Mouse (Mus musculus) cerebellum, postnatal 10 days (tissue): Measurements from ENCODE around the gene Fblim1.
"Not testable (repeated sequence)": the region's sequence is repeated elsewhere in the genome, so short reads cannot be mapped to it uniquely, and the experiment has no call there.

Source experiments
- DNase-seq, 2 experiments: peaks; one replicate each; pipeline ENCODE4 v3.0.0; 2021; ENCODE audit warnings: mixed read lengths in 2 of 2

The Fblim1 gene

GRCm38 (mm10) chr4:141599251-141600141 is 6.4 kb downstream of the Fblim1 start:
- DNase-seq, result peak; percentile 63 to 68

DNA sequence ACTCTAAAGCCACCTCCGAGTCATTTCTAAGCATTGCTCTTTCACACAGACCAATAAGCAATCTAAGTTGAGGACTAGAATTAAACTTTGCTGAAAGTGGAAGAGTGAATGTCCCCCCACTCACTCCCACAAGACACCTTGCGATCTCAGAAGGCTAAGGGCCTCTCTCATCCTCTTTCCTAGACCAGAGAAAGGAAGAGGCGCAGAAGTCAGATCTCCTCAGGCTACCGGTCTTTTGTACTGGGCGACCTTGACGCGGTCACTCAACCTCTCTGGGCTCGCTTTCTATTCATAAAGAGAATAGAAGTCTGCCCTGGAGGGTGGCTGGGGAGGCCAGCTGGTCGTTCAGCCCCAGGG is 7.0 kb downstream of the Fblim1 start:
- no peak for DNase-seq

DNA sequence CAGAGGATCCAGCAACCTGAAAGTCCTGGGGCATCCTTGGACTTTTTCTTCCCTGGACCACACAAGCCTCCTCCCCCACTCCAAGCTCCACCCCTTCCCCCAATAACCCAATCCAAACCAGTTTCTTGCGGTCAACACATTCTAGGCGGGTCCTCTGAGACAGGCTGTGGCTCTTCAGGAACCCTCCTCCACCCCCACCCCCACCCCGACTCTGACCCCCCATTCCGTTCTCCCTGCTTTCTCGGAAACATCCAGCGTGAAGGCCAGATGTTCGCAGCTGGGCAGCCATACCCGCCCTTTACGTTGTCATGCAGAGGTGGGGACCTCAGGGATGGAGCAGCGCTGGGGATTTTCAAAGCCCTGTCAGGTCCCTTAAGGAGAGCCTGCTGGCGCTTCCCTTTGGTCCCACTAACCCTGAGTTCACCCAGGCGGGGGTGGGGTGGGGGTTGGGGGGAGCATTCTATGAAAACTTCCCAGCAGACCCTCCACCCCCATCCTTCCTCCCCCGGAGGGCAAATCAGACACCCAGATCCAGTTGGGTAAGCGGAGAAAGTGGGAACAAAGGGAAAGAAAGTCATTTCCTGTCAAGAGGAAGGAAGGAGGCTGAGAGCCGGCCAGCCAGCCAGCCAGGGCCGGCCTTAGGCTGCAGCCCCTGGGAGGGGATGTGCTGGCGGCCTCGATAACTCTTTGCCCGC is 7.5 kb downstream of the Fblim1 start:
- no peak for DNase-seq

GRCm38 (mm10) chr4:141596700-141597328 is 9.1 kb downstream of the Fblim1 start:
- DNase-seq, result no peak

DNA sequence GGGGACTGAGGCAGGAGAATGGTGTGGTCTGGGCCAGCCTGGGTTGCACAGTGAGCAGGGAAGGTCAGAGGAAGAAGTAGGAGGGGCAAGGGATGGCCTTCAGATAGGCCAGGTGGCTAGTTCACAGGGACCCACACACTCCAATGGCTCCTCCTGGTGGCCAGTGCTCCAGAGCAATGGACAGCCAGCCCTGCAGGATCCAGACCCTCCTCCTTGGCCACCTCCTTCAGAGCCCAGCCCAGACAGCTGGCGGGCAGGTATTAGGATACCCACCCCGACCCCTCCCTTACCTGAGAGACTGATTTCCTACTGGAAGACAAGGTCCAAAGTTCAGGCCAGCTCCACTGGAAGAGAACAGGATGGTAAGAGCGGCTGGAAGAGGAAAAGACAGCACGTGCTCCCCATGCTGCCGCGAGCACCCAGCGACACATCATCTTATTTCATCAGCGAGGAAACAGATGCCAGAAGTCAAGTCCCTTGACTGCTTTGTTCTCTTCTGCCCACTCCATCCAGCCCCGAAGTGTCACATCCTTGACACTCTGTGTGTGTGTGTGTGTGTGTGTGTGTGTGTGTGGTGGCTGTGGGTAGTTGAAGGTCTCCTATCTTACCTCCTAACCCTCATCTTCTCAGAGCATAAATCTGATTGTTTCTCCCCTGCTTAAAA is 10.2 kb downstream of the Fblim1 start:
- DNase-seq, result peak; percentile 39 to 46

DNA sequence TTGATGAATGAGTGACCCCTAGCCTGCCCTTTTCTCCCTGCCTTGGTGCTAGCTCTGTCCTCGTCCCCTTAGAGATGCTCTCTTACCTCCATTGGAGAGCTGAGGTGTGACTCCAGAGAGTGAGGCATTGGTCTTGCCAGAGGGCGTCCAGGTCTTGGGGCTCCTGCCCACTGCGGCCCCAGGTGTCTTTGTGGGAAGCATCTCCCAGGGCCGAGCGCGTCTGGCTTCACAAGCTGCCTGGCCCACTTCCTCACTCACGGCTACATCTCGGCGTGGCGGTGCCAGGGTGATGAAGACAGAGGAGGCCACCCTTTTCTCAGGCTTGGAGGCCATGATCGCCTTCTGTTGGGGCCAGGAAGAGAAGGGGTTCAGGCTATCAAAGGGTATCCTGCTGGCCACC is 10.8 kb downstream of the Fblim1 start:
- no peak for DNase-seq

- peak; percentile 44 to 66 for DNase-seq
Measured at GRCm38 (mm10) chr4:141591547-141591946, 14.3 kb downstream of the Fblim1 start.

DNA sequence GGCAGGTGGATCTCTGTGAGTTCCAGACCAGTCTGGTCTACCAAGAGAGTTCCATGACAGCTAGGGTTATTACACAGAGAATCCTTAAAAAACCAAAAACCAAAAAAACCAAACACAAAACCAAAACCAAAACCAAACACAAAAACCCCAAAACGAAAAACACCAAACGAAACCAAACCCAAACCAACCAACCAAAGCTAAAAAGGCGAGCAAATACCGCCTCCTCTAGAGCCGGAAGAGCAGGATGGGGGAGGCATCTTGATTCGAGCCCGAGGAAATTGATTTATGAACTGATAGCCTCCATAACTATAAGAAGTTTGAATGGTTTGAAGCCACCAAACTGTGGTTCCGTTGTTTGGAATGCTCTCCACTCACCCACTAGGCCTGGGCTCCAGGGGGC is 22.0 kb downstream of the Fblim1 start:
- no peak for DNase-seq

GRCm38 (mm10) chr4:141581051-141581450 is 24.8 kb downstream of the Fblim1 start:
- peak in 1 of 2 experiments; percentile 37 for DNase-seq

GRCm38 (mm10) chr4:141578833-141579232 is 27.1 kb downstream of the Fblim1 start:
- DNase-seq, result no peak

GRCm38 (mm10) chr4:141576877-141577276 is 29.0 kb downstream of the Fblim1 start:
- DNase-seq, result peak in 1 of 2 experiments; percentile 28

- no peak for DNase-seq
Measured at GRCm38 (mm10) chr4:141576404-141576803, 29.5 kb downstream of the Fblim1 start.

GRCm38 (mm10) chr4:141574789-141575702 is 30.9 kb downstream of the Fblim1 start:
- peak; percentile 94 to 96 for DNase-seq

GRCm38 (mm10) chr4:141573359-141573966 is 32.4 kb downstream of the Fblim1 start:
- DNase-seq, result no peak

DNA sequence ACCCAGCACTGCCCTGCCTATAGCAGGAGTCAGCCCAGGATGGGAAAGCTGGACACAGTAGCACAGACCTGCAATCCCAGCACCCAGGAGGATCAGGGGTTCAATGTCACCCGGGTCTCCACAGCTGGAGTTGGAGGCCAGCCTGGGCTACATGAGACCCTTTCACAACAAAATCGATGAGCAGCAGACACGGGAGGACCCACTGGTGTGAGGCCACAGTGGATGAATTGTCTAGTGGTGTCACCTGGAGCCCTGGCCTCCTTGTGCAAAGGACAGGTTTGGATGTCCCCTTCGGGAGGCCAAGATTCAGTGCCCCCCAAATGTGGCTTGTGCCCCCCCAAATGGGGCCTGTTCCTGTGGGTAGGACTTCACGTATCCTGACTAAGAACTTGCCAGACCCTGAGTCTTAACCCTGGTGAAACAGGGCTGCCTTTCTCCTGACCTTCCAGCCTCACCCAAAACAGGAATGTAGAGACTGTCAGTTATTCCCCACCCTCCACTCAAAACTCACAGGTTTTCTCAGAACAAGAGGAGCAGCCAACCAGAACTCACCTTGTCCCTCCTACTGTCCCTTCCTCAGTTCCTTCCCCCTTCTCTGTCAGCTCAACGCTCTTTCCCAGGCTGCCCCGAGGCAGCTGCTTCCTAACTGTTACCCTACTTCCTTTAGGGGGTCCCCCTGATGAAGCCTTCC is 33.1 kb downstream of the Fblim1 start:
- no peak for DNase-seq

- no peak for DNase-seq
Measured at GRCm38 (mm10) chr4:141571934-141572333, 34.0 kb downstream of the Fblim1 start.

GRCm38 (mm10) chr4:141571337-141571739 is 34.6 kb downstream of the Fblim1 start:
- DNase-seq, result no peak

GRCm38 (mm10) chr4:141570821-141571220 is 35.1 kb downstream of the Fblim1 start:
- no peak for DNase-seq

- no peak for DNase-seq
Measured at GRCm38 (mm10) chr4:141570004-141570403, 35.9 kb downstream of the Fblim1 start.

GRCm38 (mm10) chr4:141568966-141569365 is 36.9 kb downstream of the Fblim1 start:
- no peak for DNase-seq

GRCm38 (mm10) chr4:141567174-141567573 is 38.7 kb downstream of the Fblim1 start:
- DNase-seq, result not testable (repeated sequence)
